Mouse (Mus musculus) CH12.LX (cell line): ENCODE measurements around the gene Tmem131l. TPM values are rescaled to one million over a fixed set of nuclear protein-coding genes. Genes with fewer than 3 reads are reported as not detected.

Experiments used
- DNase-seq: peaks from one replicate; pipeline ENCODE4 v3.0.0-alpha.2; 2013; ENCODE audit errors: extremely low read depth
- H3K27ac ChIP-seq: 2 replicates; pipeline ENCODE4 v1.5.1; 2012; ENCODE audit warnings: low read depth, mild to moderate bottlenecking, control low read depth, moderate library complexity; ENCODE audit not compliant: insufficient read depth
- H3K27me3 ChIP-seq: replicated peaks from 2 replicates; pipeline ENCODE3; 2012; ENCODE audit warnings: inconsistent platforms
- H3K36me3 ChIP-seq, 2 experiments: replicated peaks in 1 of 2; 2 replicates each; pipeline versions ENCODE3 to v1.6.1; 2012; ENCODE audit warnings: inconsistent platforms in 1 of 2, low read length in 1 of 2, mild to moderate bottlenecking in 1 of 2, mixed read lengths in 1 of 2, moderate library complexity in 1 of 2; ENCODE audit not compliant: control insufficient read depth in 1 of 2, insufficient read depth in 1 of 2
- H3K4me1 ChIP-seq, 2 experiments: 2 replicates each; pipeline ENCODE4 v1.6.1; 2012; ENCODE audit warnings: inconsistent platforms in 1 of 2, moderate library complexity in 1 of 2; ENCODE audit not compliant: insufficient read depth in 2 of 2, control insufficient read depth in 1 of 2
- H3K4me2 ChIP-seq: 2 replicates; pipeline ENCODE4 v1.6.1; 2012; ENCODE audit warnings: low read depth, mild to moderate bottlenecking, control low read depth; ENCODE audit not compliant: poor library complexity, insufficient read depth, severe bottlenecking
- H3K4me3 ChIP-seq, 3 experiments: fragments of 150-350 bp in 1 of 3; sonication (generic) in 1 of 3; replicated peaks in 1 of 3; 2 replicates each; pipeline versions ENCODE3 to v1.5.1; 2011 to 2012; ENCODE audit warnings: low read depth in 2 of 3, low read length in 2 of 3, mild to moderate bottlenecking in 2 of 3, moderate library complexity in 2 of 3, control low read depth in 1 of 3, improper control_type of control experiment in 1 of 3, inconsistent platforms in 1 of 3, mixed read lengths in 1 of 3; ENCODE audit not compliant: poor library complexity in 1 of 3
- H3K79me2 ChIP-seq: replicated peaks from 2 replicates; pipeline ENCODE4 v1.6.1; 2012; ENCODE audit warnings: mild to moderate bottlenecking, moderate library complexity; ENCODE audit not compliant: control insufficient read depth, poor library complexity, insufficient read depth, severe bottlenecking; ENCODE audit errors: extremely low read depth
- H3K9ac ChIP-seq: 2 replicates; pipeline ENCODE4 v1.6.1; 2012; ENCODE audit warnings: low read depth, mild to moderate bottlenecking, control low read depth, moderate library complexity; ENCODE audit not compliant: insufficient read depth
- H3K9me3 ChIP-seq: replicated peaks from 2 replicates; pipeline ENCODE3; 2012; ENCODE audit warnings: low read length, inconsistent platforms, mixed read lengths
- CTCF ChIP-seq, 2 experiments: IDR thresholded peaks in 1 of 2; conservative IDR thresholded peaks in 1 of 2; 2 replicates each; pipeline ENCODE4 v1.5.1; 2011 to 2012; ENCODE audit warnings: low read depth in 2 of 2, low read length in 2 of 2, improper control_type of control experiment in 1 of 2, inconsistent platforms in 1 of 2, mild to moderate bottlenecking in 1 of 2, moderate library complexity in 1 of 2
- ETS1 ChIP-seq: conservative IDR thresholded peaks from 2 replicates; pipeline ENCODE4 v1.6.1; 2012; ENCODE audit warnings: low read depth, mild to moderate bottlenecking, inconsistent platforms, low read length, improper control_type of control experiment, moderate library complexity
- JUND ChIP-seq: conservative IDR thresholded peaks from 2 replicates; pipeline ENCODE4 v1.6.1; 2011; ENCODE audit warnings: low read depth, low read length, improper control_type of control experiment
- MEF2A ChIP-seq: IDR thresholded peaks from 2 replicates; pipeline ENCODE4 v1.6.1; 2014; ENCODE audit warnings: low read depth, mild to moderate bottlenecking, inconsistent platforms, low read length, improper control_type of control experiment, borderline replicate concordance
- MYC ChIP-seq: IDR thresholded peaks from 2 replicates; pipeline ENCODE4 v1.6.1; 2011; ENCODE audit warnings: low read depth, mild to moderate bottlenecking, improper control_type of control experiment, low read length
- POLR2A ChIP-seq: IDR thresholded peaks from 2 replicates; pipeline ENCODE4 v1.6.1; 2011; ENCODE audit warnings: low read depth, mild to moderate bottlenecking, improper control_type of control experiment, low read length
- POLR2AphosphoS2 ChIP-seq: IDR thresholded peaks from 2 replicates; pipeline ENCODE4 v1.6.1; 2011; ENCODE audit warnings: low read depth, low read length, improper control_type of control experiment
- RAD21 ChIP-seq: IDR thresholded peaks from 2 replicates; pipeline ENCODE4 v1.6.1; 2011; ENCODE audit warnings: low read depth, mild to moderate bottlenecking, low read length, improper control_type of control experiment, moderate library complexity
- SIN3A ChIP-seq: IDR thresholded peaks from 2 replicates; pipeline ENCODE4 v1.6.1; 2012; ENCODE audit warnings: low read length, improper control_type of control experiment, inconsistent platforms
- SMC3 ChIP-seq: IDR thresholded peaks from 2 replicates; pipeline ENCODE4 v1.6.1; 2011; ENCODE audit warnings: low read depth, low read length, improper control_type of control experiment
- UBTF ChIP-seq: IDR thresholded peaks from 2 replicates; pipeline ENCODE4 v1.6.1; 2012; ENCODE audit warnings: low read depth, mild to moderate bottlenecking, inconsistent platforms, low read length, improper control_type of control experiment, moderate library complexity
- ZC3H11A ChIP-seq: IDR thresholded peaks from 2 replicates; pipeline ENCODE4 v1.6.1; 2012; ENCODE audit warnings: low read depth, mild to moderate bottlenecking, inconsistent platforms, low read length, improper control_type of control experiment
- ZKSCAN1 ChIP-seq: IDR thresholded peaks from 2 replicates; pipeline ENCODE4 v1.6.1; 2012; ENCODE audit warnings: low read depth, inconsistent platforms, low read length, improper control_type of control experiment, borderline replicate concordance
- dilution Hi-C: fragments of 300-500 bp; cut with MboI; formaldehyde crosslinking; loops from 2 replicates; pipeline ENCODE4 v1.14.3; 2020; ENCODE audit warnings: low sequenced_read_pairs; ENCODE audit not compliant: extremely low pct_unique_long_range_greater_than_20kb, extremely low pct_ligation_motif_present
- in situ Hi-C: fragments of 300-500 bp; cut with MboI; formaldehyde crosslinking; loops from 3 replicates; pipeline ENCODE4 v1.14.3; 2019; ENCODE audit warnings: low sequenced_read_pairs, low pct_ligation_motif_present, low pct_unique_long_range_greater_than_20kb, mixed read lengths
- polyA plus RNA-seq: library from polyadenylated mRNA; unstranded; fragments of >175 nt; gene quantifications from 2 replicates; pipeline ENCODE4 v1.2.1, GENCODE M21; 2012; ENCODE audit warnings: low read depth; ENCODE audit not compliant: insufficient read length
- total RNA-seq, 2 experiments: library from RNA; depleted of rRNA; stranded (reverse); fragments of 300-350 nt in 1 of 2; fragments of >200 nt in 1 of 2; gene quantifications; 2 replicates each; pipeline ENCODE4 v1.2.3; 2012 to 2014

Gene Tmem131l
- total and polyA plus RNA-seq, 3 experiments, result 32.7 to 89.7 (median 37.1) TPM

- Histone ChIP-seq H3K9me3 (no peaks in the 10 kb centered on the region), H3K27me3 (no peaks in the 10 kb centered on the region), H3K4me2 (no peak overlapping the region), H3K9ac (no peak overlapping the region), H3K4me3 (no peak overlapping the region), H3K27ac (no peak overlapping the region), H3K4me1 (peaks cover 5 to 56% of the 10 kb centered on the region in 2 experiments), H3K79me2 (no peaks in the 10 kb centered on the region), H3K36me3 (peaks cover 4 to 77% of the 10 kb centered on the region in 2 experiments)
- in situ Hi-C loops (loop anchor here (25.0 kb wide), 1 partner anchor 165 kb away; no protein-coding TSS in a partner anchor), dilution Hi-C loops (no loop called here)
- peak; percentile 12 for DNase-seq
- no peak for TF ChIP-seq POLR2AphosphoS2
- TF ChIP-seq ZC3H11A, result no peak
- TF ChIP-seq ZKSCAN1, result no peak
- TF ChIP-seq POLR2A, result no peak
- TF ChIP-seq MYC, result no peak
Measured at GRCm38 (mm10) chr3:83947476-83948245, 92.3 kb downstream of the Tmem131l start.

GRCm38 (mm10) chr3:83946848-83947247, 93.1 kb downstream of the Tmem131l start:
- no peak overlapping the region for H3K4me3 ChIP-seq
- dilution Hi-C loops (no loop called here), in situ Hi-C loops (loop anchor here (25.0 kb wide), 1 partner anchor 165 kb away; no protein-coding TSS in a partner anchor)
- H3K27me3 ChIP-seq, result no peaks in the 10 kb centered on the region
- peak; percentile 37 for DNase-seq
- no peak overlapping the region for H3K27ac ChIP-seq
- peaks cover 10 to 79% of the 10 kb centered on the region in 2 experiments for H3K36me3 ChIP-seq
- TF ChIP-seq ZC3H11A (peak; percentile 74), SIN3A (peak; percentile 43; the same call in 1 of the 2 replicates), ETS1 (no peak), SMC3 (peak; percentile 81), RAD21 (peak; percentile 86), MYC (0 out of 2 replicates have a peak, but pooled peaks have one; percentile 17), ZKSCAN1 (no peak), UBTF (no peak), CTCF (conservative IDR thresholded peaks at IDR 0.05 in 1 of 2, IDR thresholded peaks at IDR 0.05 in 1 of 2; ENCODE audit: low read depth in 2 of 2, low read length in 2 of 2) (peak in 1 of 2 experiments; percentile 75; a peak in 2 of 4 replicates), MEF2A (no peak), JUND (0 out of 2 replicates have a peak, but pooled peaks have one; percentile 18)
- H3K79me2 ChIP-seq, result no peaks in the 10 kb centered on the region
- H3K9ac ChIP-seq, result no peak overlapping the region
- peaks cover 5 to 56% of the 10 kb centered on the region in 2 experiments for H3K4me1 ChIP-seq
- no peak overlapping the region for H3K4me2 ChIP-seq
- H3K9me3 ChIP-seq, result no peaks in the 10 kb centered on the region
